Mouse (Mus musculus) thymus, postnatal 4 days (tissue): ENCODE measurements at regions not wholly inside any gene's neighbourhood (a gene's known extent, or its start where the extent isn't known, plus 50 kb on each side); places are given as distances from the start of the nearest gene placed in this dataset.

Source experiments
- DNase-seq: peaks from one replicate; pipeline ENCODE4 v3.0.0; 2021

GRCm38 (mm10) chr4:22047730-22048455, 116.8 kb downstream of the Faxc start:
- no peak for DNase-seq

DNA sequence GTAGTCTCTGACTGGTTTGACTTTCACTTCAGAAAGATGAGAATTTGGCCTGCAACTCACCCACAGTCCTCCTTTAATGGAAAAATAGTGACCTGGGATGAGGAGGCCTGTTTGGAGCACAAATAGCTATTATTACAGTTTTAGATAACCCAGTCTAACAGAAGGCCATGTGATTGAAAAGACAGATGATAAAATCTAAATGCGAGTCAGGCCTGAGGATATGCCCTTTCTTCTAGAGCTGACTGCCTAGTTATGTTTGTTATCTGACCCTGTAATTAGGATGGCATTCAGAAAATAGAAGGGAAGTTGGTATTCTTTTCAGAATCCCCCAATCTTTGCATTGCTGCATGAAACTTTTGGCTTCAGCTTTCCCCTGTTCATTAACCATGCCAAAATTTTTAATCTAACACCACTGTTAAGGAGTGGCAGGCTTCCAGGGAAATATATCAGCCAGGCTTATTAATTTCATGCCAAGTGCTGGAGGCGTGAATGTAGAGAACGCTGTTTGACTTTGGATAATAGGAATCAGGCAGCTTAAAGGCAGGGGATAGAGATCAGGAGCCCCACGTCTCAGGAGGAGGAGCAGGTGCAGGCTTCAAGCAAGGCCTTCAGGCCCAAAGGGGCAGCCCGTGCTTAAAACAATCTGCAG, 135.8 kb downstream of the Faxc start:
- no peak for DNase-seq

GRCm38 (mm10) chr4:22067678-22068299, 136.7 kb downstream of the Faxc start:
- DNase-seq = no peak

GRCm38 (mm10) chr4:22088209-22088787, 157.2 kb downstream of the Faxc start:
- no peak for DNase-seq

GRCm38 (mm10) chr4:22089637-22090041, 158.5 kb downstream of the Faxc start:
- DNase-seq = no peak

GRCm38 (mm10) chr4:22090536-22090935, 159.4 kb downstream of the Faxc start:
- no peak for DNase-seq

- no peak for DNase-seq
These were observed 161.4 kb downstream of the Faxc start for GRCm38 (mm10) chr4:22092551-22092950.

DNA sequence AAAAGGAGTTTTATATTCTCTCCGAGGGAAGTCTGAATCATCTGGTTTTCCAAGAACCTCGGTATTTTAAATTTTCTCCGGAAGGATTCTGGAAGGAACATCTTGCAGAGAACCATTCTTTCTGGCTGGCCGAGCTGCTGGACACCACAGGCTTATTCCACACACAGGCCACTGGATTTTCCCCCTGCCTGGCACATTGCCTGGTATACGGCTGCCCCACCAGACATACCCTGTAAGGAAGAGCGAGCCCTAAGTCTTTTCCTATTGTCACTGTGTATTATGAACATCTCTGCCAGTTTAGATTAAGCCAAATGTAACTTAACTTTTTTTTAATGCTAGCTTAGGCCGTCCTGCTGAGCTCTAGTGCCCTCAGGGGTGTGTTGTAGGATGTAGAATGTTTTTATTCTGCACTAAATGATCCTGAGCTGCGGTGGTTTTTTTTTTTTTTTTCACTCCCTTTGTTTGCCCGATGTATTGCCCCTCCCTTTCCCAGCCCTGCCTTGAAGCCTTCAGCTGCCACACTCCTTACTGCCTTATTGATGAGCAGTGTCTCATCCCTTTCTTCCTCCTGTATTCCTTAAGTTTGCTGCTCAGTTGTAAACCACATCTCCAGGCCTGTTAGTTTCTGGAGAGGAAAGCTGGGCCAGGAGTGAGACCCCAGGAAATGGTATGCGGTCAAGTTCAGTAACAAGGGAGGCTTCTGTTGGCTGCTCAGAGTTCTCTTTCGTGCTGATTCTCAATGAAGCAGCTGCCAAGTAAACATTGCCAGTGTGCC, 164.3 kb downstream of the Faxc start:
- DNase-seq = no peak

DNA sequence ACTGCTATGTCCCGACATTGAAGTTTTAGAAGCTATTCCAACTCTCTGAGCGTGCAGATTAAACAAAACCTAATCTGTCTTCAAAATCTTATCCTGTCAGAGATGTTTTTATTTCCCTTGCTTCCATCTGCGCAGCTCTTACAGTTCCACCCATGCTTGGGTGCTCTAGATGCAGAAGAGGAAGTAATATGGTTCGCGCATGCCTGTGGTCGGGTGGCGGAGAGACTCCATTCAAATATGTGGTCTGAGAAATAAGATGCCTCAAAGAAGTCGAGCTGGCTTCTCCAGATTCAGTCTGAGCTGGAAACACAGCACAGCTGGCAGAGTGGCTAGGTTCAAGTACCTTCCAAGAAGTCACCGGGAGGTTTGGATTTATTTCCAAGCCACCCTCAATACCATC, 167.5 kb downstream of the Faxc start:
- no peak for DNase-seq

GRCm38 (mm10) chr4:22102478-22102877, 171.3 kb downstream of the Faxc start:
- DNase-seq = no peak

DNA sequence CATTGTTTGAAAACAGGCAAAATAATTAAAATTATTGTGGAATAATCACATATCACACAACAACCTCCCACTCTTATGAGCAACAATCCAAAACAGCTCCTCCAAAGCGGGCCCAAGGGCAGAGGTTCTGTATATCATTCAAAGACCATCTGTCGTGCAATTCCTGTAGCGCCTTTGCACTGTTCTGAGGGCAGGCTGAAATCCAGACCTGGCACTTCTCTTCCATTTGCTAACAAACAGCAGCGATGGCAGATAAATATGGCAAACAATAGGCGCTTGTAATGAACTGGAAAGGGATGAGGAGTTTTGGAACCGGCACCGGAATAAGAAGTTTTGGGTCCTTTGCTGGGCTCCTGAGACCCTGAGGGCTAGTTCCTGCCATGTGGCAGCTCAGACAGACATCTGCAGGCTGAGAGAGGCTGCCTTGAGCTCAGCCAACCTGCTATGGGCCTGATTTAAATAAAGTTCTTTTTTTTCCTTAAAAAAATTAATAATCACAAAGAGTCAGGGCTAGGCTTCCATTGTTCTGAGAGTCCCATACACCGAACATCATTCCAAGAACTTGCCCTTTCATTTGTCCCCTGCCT, 172.0 kb downstream of the Faxc start:
- no peak for DNase-seq

- DNase-seq = no peak
These were observed 175.8 kb downstream of the Faxc start for GRCm38 (mm10) chr4:22106883-22107282.

- no peak for DNase-seq
These were observed 178.3 kb downstream of the Faxc start for GRCm38 (mm10) chr4:22109410-22109809.

DNA sequence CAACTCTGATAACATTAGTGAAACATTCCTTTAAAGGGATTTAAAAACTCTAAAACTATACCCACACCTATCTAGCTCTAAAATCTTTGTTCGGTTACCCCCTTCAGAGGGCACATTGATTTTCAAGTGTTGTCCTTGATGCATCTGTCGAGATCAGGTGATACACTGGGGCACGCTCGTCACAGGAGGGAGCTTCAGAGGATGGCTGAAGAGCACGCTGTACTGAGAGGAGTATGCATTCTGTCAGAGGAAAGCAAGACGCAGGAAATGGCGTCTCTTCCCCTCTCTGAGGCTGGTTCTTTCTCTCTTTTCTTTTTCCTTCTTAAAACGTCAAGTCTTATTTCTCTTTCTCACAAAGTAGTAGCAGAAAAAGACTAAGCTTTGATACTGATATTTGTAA, 179.3 kb downstream of the Faxc start:
- DNase-seq = no peak

DNA sequence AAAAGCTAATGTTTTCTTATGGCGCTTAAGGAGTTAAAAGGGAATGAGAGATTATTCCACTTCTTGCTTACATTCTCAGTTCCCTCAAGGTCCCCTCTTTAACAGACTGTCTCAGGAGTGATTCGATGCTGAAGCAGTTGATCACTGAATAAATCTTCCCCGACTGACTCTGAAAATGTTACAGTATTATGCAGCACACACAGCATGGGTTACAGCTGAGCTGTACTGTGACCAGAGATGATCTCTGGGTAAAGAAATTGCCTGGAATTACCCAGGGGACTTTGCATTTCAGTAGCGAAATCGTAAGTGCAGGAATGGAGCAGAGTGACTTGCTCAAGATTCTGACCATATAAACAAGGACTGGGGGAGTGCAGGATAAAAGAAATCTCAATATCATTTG, 181.1 kb downstream of the Faxc start:
- DNase-seq = no peak

- DNase-seq = no peak
These were observed 183.3 kb downstream of the Faxc start for GRCm38 (mm10) chr4:22114451-22114850.

- DNase-seq = no peak
These were observed 188.7 kb downstream of the Faxc start for GRCm38 (mm10) chr4:22119877-22120276.

GRCm38 (mm10) chr4:22120953-22121352, 189.8 kb downstream of the Faxc start:
- no peak for DNase-seq

DNA sequence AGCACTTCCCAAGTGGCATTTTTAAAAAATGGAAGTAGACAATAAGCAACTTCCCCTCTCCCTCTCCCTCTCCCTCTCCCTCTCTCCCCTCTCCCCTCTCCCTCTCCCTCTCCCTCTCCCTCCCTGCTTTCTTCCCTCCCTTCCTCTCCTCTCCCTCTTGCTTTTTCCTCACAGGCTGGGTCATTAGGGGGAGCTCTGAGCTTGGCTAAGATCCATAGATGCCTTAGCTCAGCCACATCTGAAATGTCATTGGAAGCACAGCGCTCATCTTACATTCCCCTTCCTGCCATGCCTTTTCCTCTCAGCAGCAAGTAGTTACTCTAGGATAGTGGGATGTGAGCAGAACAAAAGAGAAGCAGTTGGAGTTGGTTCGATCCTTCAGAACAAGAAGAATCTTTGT, 190.3 kb downstream of the Faxc start:
- no peak for DNase-seq

DNA sequence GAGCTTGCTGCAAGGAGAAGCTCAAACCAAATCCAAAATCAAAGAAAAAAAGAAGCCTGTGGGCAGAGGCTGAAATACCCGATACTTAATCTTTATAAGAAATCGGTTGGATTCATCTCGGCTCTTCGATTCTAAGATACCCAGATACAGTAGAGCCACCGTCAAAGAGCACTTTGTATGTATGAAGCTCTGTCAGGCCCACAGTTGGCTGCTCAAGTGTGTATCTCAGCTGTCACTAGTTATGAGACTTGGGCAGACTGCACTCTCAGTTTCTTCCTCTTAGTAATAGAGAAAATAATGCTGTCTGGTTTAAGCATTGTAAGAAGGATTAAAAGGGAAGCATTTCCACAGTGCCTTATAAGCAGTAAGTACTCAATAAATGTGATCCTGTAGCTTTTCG, 193.7 kb downstream of the Faxc start:
- DNase-seq = no peak

DNA sequence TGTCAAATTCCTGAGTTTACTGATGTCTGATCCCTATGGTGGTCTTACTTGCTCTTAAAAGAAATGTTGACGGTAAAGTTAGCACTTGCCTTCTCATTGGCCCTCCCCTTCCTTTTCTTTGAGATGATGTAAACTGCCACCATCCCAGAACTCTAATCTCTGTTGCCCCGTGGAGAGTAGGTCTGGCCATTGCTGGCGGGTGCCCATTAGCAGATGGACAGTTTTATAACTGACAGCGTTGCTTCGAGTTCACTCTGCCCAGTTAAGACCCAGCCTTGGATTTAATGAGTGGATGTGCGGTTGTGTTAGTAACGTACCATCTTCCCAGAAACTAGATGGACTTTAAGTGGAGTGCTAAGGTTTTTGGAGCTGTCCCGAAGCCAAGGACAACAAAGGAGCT, 199.4 kb downstream of the Faxc start:
- DNase-seq = no peak
